Mouse (Mus musculus): ENCODE results near the gene Vwa2.
A peak's percentile ranks its signal among the peaks of the same experiment; 100 is the strongest.

Gene Vwa2

GRCm38 (mm10) chr19:56949868-56950267 lies 75.8 kb downstream of the Vwa2 start:
- no peak for DNase-seq (ENCODE audit: low spot score in 2 of 2)

- DNase-seq (ENCODE audit: low spot score in 2 of 2): no peak
Measured at GRCm38 (mm10) chr19:56950818-56951217, 76.8 kb downstream of the Vwa2 start.

GRCm38 (mm10) chr19:56953856-56954255 lies 79.8 kb downstream of the Vwa2 start:
- no peak for DNase-seq (ENCODE audit: low spot score in 2 of 2)

GRCm38 (mm10) chr19:56954857-56955256 lies 80.8 kb downstream of the Vwa2 start:
- no peak for DNase-seq (ENCODE audit: low spot score in 2 of 2)

GRCm38 (mm10) chr19:56955568-56956513 lies 81.8 kb downstream of the Vwa2 start:
- DNase-seq (ENCODE audit: low spot score in 2 of 2): peak; percentile 67 to 74

- DNase-seq (ENCODE audit: low spot score in 2 of 2): no peak
Measured at GRCm38 (mm10) chr19:56958011-56958410, 84.0 kb downstream of the Vwa2 start.

- DNase-seq (ENCODE audit: low spot score in 2 of 2): no peak
Measured at GRCm38 (mm10) chr19:56958582-56959021, 84.6 kb downstream of the Vwa2 start.

- DNase-seq (ENCODE audit: low spot score in 2 of 2): no peak
Measured at GRCm38 (mm10) chr19:56959057-56959456, 85.0 kb downstream of the Vwa2 start.

GRCm38 (mm10) chr19:56959601-56960000 lies 85.6 kb downstream of the Vwa2 start:
- DNase-seq (ENCODE audit: low spot score in 2 of 2): no peak
